ENCODE assay signal across 23 mouse cellular contexts in the genomic region with DNA sequence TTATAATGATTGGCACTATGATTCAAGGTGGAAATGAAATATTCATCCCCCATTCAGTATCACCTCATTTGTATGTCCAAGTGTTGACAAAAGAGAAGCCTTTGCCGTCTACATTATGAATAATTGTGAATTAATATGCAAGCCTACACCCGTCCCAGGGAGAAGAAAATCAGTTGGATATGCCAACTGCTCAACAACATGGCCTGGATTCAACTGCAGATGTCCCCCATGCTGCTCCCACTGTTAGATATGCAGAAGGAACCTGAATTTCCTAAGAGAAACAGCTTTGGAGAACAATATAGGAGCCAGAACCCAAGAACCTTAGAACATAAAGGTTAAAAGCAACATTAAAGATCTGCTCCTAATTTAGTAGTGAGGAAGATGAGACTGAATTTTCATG.
DNase-seq lines count a peak whose midpoint lies in the region; ATAC-seq and TF ChIP-seq lines count a peak whose summit lies in the region.
"Had no signal": no experiment of that assay in that cellular context is flagged by ENCODE, and none has a peak within 500 bp of the region (broad histone marks: within the 10 kb centered on the region; RNA-seq: fewer than 3 reads in every experiment).

No protein-coding gene starts in this region.

- no peak for TF ChIP-seq CTCF in brain, embryonic 14.5 days (IDR thresholded peaks at IDR 0.05; ENCODE audit: borderline replicate concordance, extremely low read depth, insufficient read depth, insufficient read length)

- no peaks in the 10 kb centered on the region for H3K27me3 ChIP-seq in forebrain, embryonic 16.5 days (replicated peaks; ENCODE audit: control insufficient read depth, insufficient read depth, low read length)
- no peaks in the 10 kb centered on the region for H3K27me3 ChIP-seq in forebrain, embryonic 13.5 days
- H3K27me3 ChIP-seq: CH12.LX; heart, embryonic 15.5 days; hindbrain, embryonic 13.5 days; Patski had no signal

- peak; percentile 66; the same call in 1 of the 2 replicates for ATAC-seq in forebrain, embryonic 16.5 days
- ATAC-seq in forebrain, embryonic 13.5 days: no peak; the same call in 1 of the 2 replicates
- ATAC-seq: activated CD4-positive, CD25-positive, alpha-beta regulatory T cell, adult 4 months; intestine, embryonic 16.5 days; Patski had no signal

- no peak for TF ChIP-seq POLR2A in brain, embryonic 14.5 days (IDR thresholded peaks at IDR 0.05; ENCODE audit: borderline replicate concordance, extremely low read depth, insufficient read depth, insufficient read length, poor library complexity, severe bottlenecking)

- no peak overlapping the region for H3K4me2 ChIP-seq in forebrain, embryonic 16.5 days (ENCODE audit: low read length)
- H3K4me2 ChIP-seq in forebrain, embryonic 13.5 days: no peak overlapping the region
- H3K4me2 ChIP-seq: heart, embryonic 11.5 days; heart, embryonic 15.5 days; hindbrain, embryonic 13.5 days had no signal

- no peaks in the 10 kb centered on the region for H3K9me3 ChIP-seq in forebrain, embryonic 16.5 days (ENCODE audit: control insufficient read depth, low read length)
- no peaks in the 10 kb centered on the region for H3K9me3 ChIP-seq in forebrain, embryonic 13.5 days (replicated peaks)
- H3K9me3 ChIP-seq: embryonic facial prominence, embryonic 10.5 days; heart, embryonic 15.5 days; hindbrain, embryonic 13.5 days had no signal

- DNase-seq in brain, embryonic 14.5 days (ENCODE audit: low read depth): peak; percentile 45
- DNase-seq in layer of hippocampus, adult 8-10 months (ENCODE audit: low spot score in 2 of 2): peak; percentile 14 to 15
- peak; percentile 25 to 49 for DNase-seq in layer of hippocampus, postnatal 14 days (ENCODE audit: low spot score in 2 of 2)
- no peak for DNase-seq in testis, postnatal 10 days (ENCODE audit: low spot score)
- DNase-seq in right cerebral cortex, postnatal 25 days: no peak
- DNase-seq: adrenal gland, adult 2 months; adrenal gland, postnatal 25 days; cerebellum, adult 11 months; cerebellum, adult 8-10 months; cerebellum, postnatal 36 days; gastrocnemius, postnatal 10 days; heart, adult 18-20 months; heart, postnatal 14 days had no signal

- 31% methylated on average over 2 of the region's 2 CpGs for WGBS in forebrain, embryonic 16.5 days
- 59% methylated on average over 2 of the region's 2 CpGs for WGBS in forebrain, embryonic 13.5 days

- no peak overlapping the region for H3K27ac ChIP-seq in forebrain, embryonic 16.5 days (ENCODE audit: low read length)
- H3K27ac ChIP-seq in forebrain, embryonic 13.5 days: no peak overlapping the region
- H3K27ac ChIP-seq: embryonic facial prominence, embryonic 10.5 days; heart, embryonic 15.5 days; hindbrain, embryonic 13.5 days had no signal

- no peak overlapping the region for H3K4me3 ChIP-seq in forebrain, embryonic 16.5 days (replicated peaks; ENCODE audit: low read length)
- H3K4me3 ChIP-seq in forebrain, embryonic 13.5 days: no peak overlapping the region
- H3K4me3 ChIP-seq: embryonic facial prominence, embryonic 10.5 days; heart, embryonic 15.5 days; hindbrain, embryonic 13.5 days had no signal

- no peaks in the 10 kb centered on the region for H3K4me1 ChIP-seq in forebrain, embryonic 16.5 days (replicated peaks; ENCODE audit: control insufficient read depth, insufficient read depth, low read length)
- H3K4me1 ChIP-seq in forebrain, embryonic 13.5 days: no peaks in the 10 kb centered on the region
- H3K4me1 ChIP-seq: embryonic facial prominence, embryonic 10.5 days; heart, embryonic 15.5 days; hindbrain, embryonic 13.5 days had no signal

- no peak overlapping the region for H3K9ac ChIP-seq in forebrain, embryonic 16.5 days (replicated peaks; ENCODE audit: low read depth, low read length)
- H3K9ac ChIP-seq in forebrain, embryonic 13.5 days: no peak overlapping the region
- H3K9ac ChIP-seq: heart, embryonic 15.5 days; hindbrain, embryonic 13.5 days had no signal

- H3K36me3 ChIP-seq in forebrain, embryonic 16.5 days (ENCODE audit: control insufficient read depth, insufficient read depth): no peaks in the 10 kb centered on the region
- H3K36me3 ChIP-seq in forebrain, embryonic 13.5 days (ENCODE audit: poor library complexity, severe bottlenecking): no peaks in the 10 kb centered on the region
- H3K36me3 ChIP-seq: embryonic facial prominence, embryonic 10.5 days; heart, embryonic 15.5 days; hindbrain, embryonic 13.5 days had no signal

Comparison
In these comparisons a context has a peak if more than half of its experiments do, and no peak if none do; other contexts are left out.
1. DNase-seq: peak in brain, embryonic 14.5 days (single experiment), layer of hippocampus, adult 8-10 months (2 of 2) and layer of hippocampus, postnatal 14 days (2 of 2); none in testis, postnatal 10 days (single experiment) and right cerebral cortex, postnatal 25 days (single experiment).